Mouse (Mus musculus) MEL (cell line): ENCODE data around the gene Hist1h3e.
A peak's percentile ranks its signal among the peaks of the same experiment; 100 is the strongest.

Experiments used
- E2F4 ChIP-seq: IDR thresholded peaks from 2 replicates; pipeline ENCODE4 v1.6.1; 2011; ENCODE audit warnings: low read depth, low read length, improper control_type of control experiment, borderline replicate concordance
- EP300 ChIP-seq, 2 experiments: IDR thresholded peaks; 2 replicates each; pipeline ENCODE4 v1.6.1; 2011; ENCODE audit warnings: improper control_type of control experiment in 2 of 2, low read length in 2 of 2, low read depth in 1 of 2, mild to moderate bottlenecking in 1 of 2
- GATA1 ChIP-seq: IDR thresholded peaks from 2 replicates; pipeline ENCODE4 v1.6.1; 2011; ENCODE audit warnings: low read depth, low read length, improper control_type of control experiment
- MYB ChIP-seq: IDR thresholded peaks from 2 replicates; pipeline ENCODE4 v1.6.1; 2011; ENCODE audit warnings: mild to moderate bottlenecking, low read depth, low read length, improper control_type of control experiment
- POLR2A ChIP-seq, 2 experiments: IDR thresholded peaks; 2 replicates each; pipeline ENCODE4 v1.6.1; 2011 to 2012; ENCODE audit warnings: low read length in 2 of 2, mild to moderate bottlenecking in 2 of 2, control low read depth in 1 of 2, improper control_type of control experiment in 1 of 2, low read depth in 1 of 2, moderate library complexity in 1 of 2; ENCODE audit not compliant: control insufficient read depth in 1 of 2, insufficient read depth in 1 of 2, poor library complexity in 1 of 2
- RCOR1 ChIP-seq: IDR thresholded peaks from 2 replicates; pipeline ENCODE4 v1.6.1; 2012; ENCODE audit warnings: low read depth, mild to moderate bottlenecking, inconsistent platforms, low read length, improper control_type of control experiment
- TAL1 ChIP-seq: IDR thresholded peaks from 2 replicates; pipeline ENCODE4 v1.6.1; 2012; ENCODE audit warnings: mild to moderate bottlenecking, inconsistent platforms, low read length, moderate library complexity, mixed read lengths

DNA sequence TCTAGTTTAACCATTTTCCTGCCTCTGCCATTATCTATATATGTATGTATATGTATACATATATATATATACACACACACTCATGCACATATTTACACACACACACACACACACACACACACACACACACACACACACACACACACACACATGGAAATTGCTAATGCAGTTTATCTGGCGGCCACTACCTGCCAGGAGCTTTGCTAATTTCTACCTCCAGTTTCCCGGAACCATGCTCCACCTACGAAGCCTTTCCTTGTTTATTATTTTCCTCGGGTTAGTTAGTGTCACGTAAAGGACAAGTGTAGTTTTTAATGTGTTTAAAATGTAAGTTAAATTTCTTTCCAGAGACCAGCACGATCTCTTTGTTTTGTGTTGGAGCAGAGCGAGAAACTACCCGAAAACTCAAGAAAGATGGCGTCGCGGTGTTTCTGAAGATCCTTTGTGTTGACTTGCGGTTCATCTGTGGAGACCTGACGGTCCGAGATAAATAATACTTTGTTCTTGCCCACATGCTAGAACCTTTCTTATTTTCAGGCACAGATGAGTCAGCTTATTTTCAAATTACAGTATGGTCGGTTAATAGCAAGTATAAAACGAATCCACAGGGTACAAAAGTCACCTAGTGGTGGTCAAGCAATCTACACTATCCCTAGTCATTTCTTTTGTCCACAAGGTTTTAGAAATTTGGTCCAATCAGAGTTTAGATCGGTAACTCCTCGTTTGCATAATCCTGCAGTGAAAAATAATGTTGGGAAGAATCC, 712 bp upstream of the Hist1h3e start:
- peak; percentile 78 for TF ChIP-seq TAL1
- TF ChIP-seq GATA1: peak; percentile 41; the same call in 1 of the 2 replicates
- no peak for TF ChIP-seq E2F4
- TF ChIP-seq MYB: no peak
- TF ChIP-seq RCOR1: no peak
- TF ChIP-seq EP300 (IDR thresholded peaks at IDR 0.05; ENCODE audit: low read depth in 1 of 2, low read length in 2 of 2): no peak
- TF ChIP-seq POLR2A (IDR thresholded peaks at IDR 0.05; ENCODE audit: control insufficient read depth in 1 of 2, insufficient read depth in 1 of 2, low read depth in 1 of 2, low read length in 2 of 2, poor library complexity in 1 of 2): peak in 1 of 2 experiments; percentile 14; a peak in 1 of 4 replicates
